Mouse (Mus musculus) frontal cortex, postnatal 10 days (tissue): Measurements from ENCODE around the gene Ncapg.
"Not testable (repeated sequence)": the region's sequence is repeated elsewhere in the genome, so short reads cannot be mapped to it uniquely, and the experiment has no call there.

Experiments
- DNase-seq, 2 experiments: peaks; one replicate each; pipeline ENCODE4 v3.0.0; 2022; ENCODE audit warnings: low spot score in 2 of 2, mixed read lengths in 1 of 2

Gene Ncapg

GRCm38 (mm10) chr5:45669598-45670279 is at the start of gene Ncapg:
Ncapg (plus strand) TSS chr5:45669919.
- DNase-seq, result peak; percentile 98 to 99

- no peak for DNase-seq
These were observed 48.2 kb upstream of the Ncapg start for GRCm38 (mm10) chr5:45621511-45621910.

GRCm38 (mm10) chr5:45627771-45628170 is 41.9 kb upstream of the Ncapg start:
- DNase-seq, result no peak

- DNase-seq, result no peak
These were observed 40.2 kb upstream of the Ncapg start for GRCm38 (mm10) chr5:45629470-45629869.

- DNase-seq, result no peak
These were observed 31.3 kb upstream of the Ncapg start for GRCm38 (mm10) chr5:45638378-45638777.

GRCm38 (mm10) chr5:45638806-45639714 is 30.7 kb upstream of the Ncapg start, which contains the start of gene Fam184b:
Fam184b (minus strand) TSS chr5:45639614.
- peak; percentile 65 to 76 for DNase-seq

GRCm38 (mm10) chr5:45639715-45640092 is 30.0 kb upstream of the Ncapg start:
- DNase-seq, result no peak

- no peak for DNase-seq
These were observed 18.6 kb upstream of the Ncapg start for GRCm38 (mm10) chr5:45651026-45651703.

- DNase-seq, result not testable (repeated sequence)
These were observed 11.3 kb upstream of the Ncapg start for GRCm38 (mm10) chr5:45658406-45658805.

- DNase-seq, result no peak
These were observed 1.4 kb upstream of the Ncapg start for GRCm38 (mm10) chr5:45668324-45668723.

GRCm38 (mm10) chr5:45668831-45669230 is 888 bp upstream of the Ncapg start:
- DNase-seq, result no peak

- no peak for DNase-seq
These were observed 503 bp upstream of the Ncapg start for GRCm38 (mm10) chr5:45669234-45669597.

- DNase-seq, result no peak
These were observed 556 bp downstream of the Ncapg start for GRCm38 (mm10) chr5:45670280-45670670.

- DNase-seq, result no peak
These were observed 1.3 kb downstream of the Ncapg start for GRCm38 (mm10) chr5:45670894-45671494.

- no peak for DNase-seq
These were observed 5.3 kb downstream of the Ncapg start for GRCm38 (mm10) chr5:45675032-45675431.

GRCm38 (mm10) chr5:45677639-45678038 is 7.9 kb downstream of the Ncapg start:
- DNase-seq, result no peak

GRCm38 (mm10) chr5:45679955-45680354 is 10.2 kb downstream of the Ncapg start:
- no peak for DNase-seq

GRCm38 (mm10) chr5:45683388-45683787 is 13.7 kb downstream of the Ncapg start:
- no peak for DNase-seq

GRCm38 (mm10) chr5:45685243-45685642 is 15.5 kb downstream of the Ncapg start:
- no peak for DNase-seq

GRCm38 (mm10) chr5:45686223-45686622 is 16.5 kb downstream of the Ncapg start:
- no peak for DNase-seq

- no peak for DNase-seq
These were observed 19.4 kb downstream of the Ncapg start for GRCm38 (mm10) chr5:45689152-45689551.

GRCm38 (mm10) chr5:45690802-45691201 is 21.1 kb downstream of the Ncapg start:
- no peak for DNase-seq
